Mouse (Mus musculus) left cerebral cortex, postnatal 4 days (tissue): ENCODE results near the gene Fxyd2. TPM values are rescaled to one million over a fixed set of nuclear protein-coding genes. Genes with fewer than 3 reads are reported as not detected.

ENCODE experiments used
- total RNA-seq, 2 experiments: library from RNA; stranded (reverse); gene quantifications; 2 replicates each; pipeline ENCODE4 v1.2.3; 2021

Fxyd2 gene
- total RNA-seq, 2 experiments from 2014 or later = 6.7 to 7.0 TPM

Other genes starting within 250 kb of the Fxyd2 start
- gene BC049352, start 217.7 kb upstream of the Fxyd2 start, total RNA-seq = not detected
- gene Tmprss4, start 195.6 kb upstream of the Fxyd2 start, total RNA-seq = not detected
- under 1 TPM; 0.87 to 0.90 TPM for gene Il10ra, start 130.5 kb upstream of the Fxyd2 start, total RNA-seq
- not detected for gene Tmprss13, start 80.6 kb upstream of the Fxyd2 start, total RNA-seq
- gene Fxyd6, start 29.5 kb upstream of the Fxyd2 start, total RNA-seq = 100 to 1,000 TPM; 368 to 407 TPM
- 10 to 100 TPM; 46.6 to 49.1 TPM for gene Dscaml1, start 27.0 kb downstream of the Fxyd2 start, total RNA-seq